Mouse (Mus musculus) brain, embryonic 18.5 days (tissue): ENCODE measurements at regions not wholly inside any gene's neighbourhood (a gene's known extent, or its start where the extent isn't known, plus 50 kb on each side); places are given as distances from the start of the nearest gene placed in this dataset.

Experiments used
- DNase-seq: peaks from one replicate; pipeline ENCODE4 v3.0.0-alpha.2; 2012; ENCODE audit warnings: low read depth, low spot score

GRCm38 (mm10) chr13:44390666-44391390 lies 338.4 kb upstream of the Jarid2 start:
- no peak for DNase-seq

- DNase-seq = no peak
Observed at GRCm38 (mm10) chr13:44394016-44394415, 335.3 kb upstream of the Jarid2 start.

GRCm38 (mm10) chr13:44398613-44399369 lies 330.5 kb upstream of the Jarid2 start:
- DNase-seq = no peak

- no peak for DNase-seq
Observed at GRCm38 (mm10) chr13:44399370-44399685, 329.9 kb upstream of the Jarid2 start.

- no peak for DNase-seq
Observed at GRCm38 (mm10) chr13:44399831-44400321, 329.4 kb upstream of the Jarid2 start.

- no peak for DNase-seq
Observed at GRCm38 (mm10) chr13:44404010-44404575, 325.2 kb upstream of the Jarid2 start.

GRCm38 (mm10) chr13:44407307-44407706 lies 322.0 kb upstream of the Jarid2 start:
- no peak for DNase-seq

GRCm38 (mm10) chr13:44408619-44408959 lies 320.7 kb upstream of the Jarid2 start:
- DNase-seq = no peak

GRCm38 (mm10) chr13:44408960-44409719 lies 320.1 kb upstream of the Jarid2 start:
- no peak for DNase-seq

GRCm38 (mm10) chr13:44409720-44410047 lies 319.6 kb upstream of the Jarid2 start:
- no peak for DNase-seq

GRCm38 (mm10) chr13:44411781-44412496 lies 317.3 kb upstream of the Jarid2 start:
- no peak for DNase-seq

GRCm38 (mm10) chr13:44413305-44413704 lies 316.0 kb upstream of the Jarid2 start:
- DNase-seq = no peak

GRCm38 (mm10) chr13:44415971-44416370 lies 313.3 kb upstream of the Jarid2 start:
- DNase-seq = no peak

GRCm38 (mm10) chr13:44416986-44417385 lies 312.3 kb upstream of the Jarid2 start:
- DNase-seq = no peak

GRCm38 (mm10) chr13:44419056-44419455 lies 310.2 kb upstream of the Jarid2 start:
- no peak for DNase-seq

- DNase-seq = no peak
Observed at GRCm38 (mm10) chr13:44419472-44420226, 309.6 kb upstream of the Jarid2 start.

GRCm38 (mm10) chr13:44420227-44420592 lies 309.1 kb upstream of the Jarid2 start:
- no peak for DNase-seq

GRCm38 (mm10) chr13:44420941-44421340 lies 308.3 kb upstream of the Jarid2 start:
- no peak for DNase-seq

GRCm38 (mm10) chr13:44421426-44421825 lies 307.8 kb upstream of the Jarid2 start:
- DNase-seq = no peak

GRCm38 (mm10) chr13:44421922-44422321 lies 307.4 kb upstream of the Jarid2 start:
- DNase-seq = no peak

GRCm38 (mm10) chr13:44430492-44430891 lies 298.8 kb upstream of the Jarid2 start:
- DNase-seq = no peak
